Mouse (Mus musculus): ENCODE results near the gene Fpr2.

DNA sequence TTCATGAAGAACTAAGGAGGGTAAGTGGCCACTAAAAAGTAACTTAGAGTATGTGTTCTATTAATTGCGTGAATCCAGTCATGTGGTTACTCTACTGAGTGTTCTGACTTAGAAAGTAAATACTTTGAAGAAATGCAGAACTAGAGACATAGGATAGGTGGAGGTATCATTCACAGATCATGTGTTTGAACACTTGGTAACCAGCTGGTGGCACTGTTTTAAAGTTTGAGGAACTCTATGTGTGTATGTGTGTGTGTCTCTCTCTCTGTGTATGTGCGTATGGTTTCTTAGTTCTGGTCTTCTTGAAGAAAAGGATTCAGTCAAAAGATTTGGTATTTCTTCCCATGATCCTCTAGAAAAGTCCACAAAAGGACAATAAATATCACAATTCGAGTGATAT, 27.5 kb upstream of the Fpr2 start:
- TF ChIP-seq CTCF (IDR thresholded peaks at IDR 0.05; ENCODE audit: insufficient read depth, low read length) (no peak), POLR2A (IDR thresholded peaks at IDR 0.05; ENCODE audit: borderline replicate concordance, extremely low read depth, low read depth, low read length) (no peak)

Data from lung, adult 2 months (tissue).